Mouse (Mus musculus) kidney, postnatal 0 days (tissue): ENCODE measurements at regions not wholly inside any gene's neighbourhood (a gene's known extent, or its start where the extent isn't known, plus 50 kb on each side); places are given as distances from the start of the nearest gene placed in this dataset. TPM values are rescaled to one million over a fixed set of nuclear protein-coding genes. Genes with fewer than 3 reads are reported as not detected.

ENCODE experiments used
- ATAC-seq: fragments of 200-750 bp; cut with Nextera tagmentation; replicated peaks from 2 replicates; pipeline ENCODE4 v1.8.0; 2017; ENCODE audit warnings: low read depth, moderate number of reproducible peaks, moderate TSS enrichment, moderate library complexity; ENCODE audit not compliant: low FRiP score
- DNase-seq: peaks from one replicate; pipeline ENCODE4 v3.0.0-alpha.2; 2016; ENCODE audit warnings: low spot score
- H3K27ac ChIP-seq: fragments of 300-500 bp; sonication (generic); 2 replicates; pipeline ENCODE4 v1.5.1; 2014; ENCODE audit warnings: mild to moderate bottlenecking
- H3K27me3 ChIP-seq: fragments of 300-500 bp; sonication (generic); 2 replicates; pipeline ENCODE4 v1.6.1; 2014; ENCODE audit warnings: low read length, mixed read lengths; ENCODE audit not compliant: insufficient read depth
- H3K36me3 ChIP-seq: fragments of 300-500 bp; sonication (generic); 2 replicates; pipeline ENCODE4 v1.6.1; 2014; ENCODE audit warnings: low read length, mixed read lengths; ENCODE audit not compliant: insufficient read depth
- H3K4me1 ChIP-seq: fragments of 300-500 bp; sonication (generic); replicated peaks from 2 replicates; pipeline ENCODE4 v1.6.1; 2014; ENCODE audit warnings: antibody characterized with exemption, low read length, mixed read lengths; ENCODE audit not compliant: insufficient read depth
- H3K4me2 ChIP-seq: fragments of 300-500 bp; sonication (generic); 2 replicates; pipeline ENCODE4 v1.6.1; 2014; ENCODE audit warnings: mild to moderate bottlenecking, low read length, moderate library complexity, mixed read lengths
- H3K4me3 ChIP-seq: fragments of 300-500 bp; sonication (generic); replicated peaks from 2 replicates; pipeline ENCODE4 v1.5.1; 2014; ENCODE audit warnings: low read depth, low read length
- H3K9ac ChIP-seq: fragments of 300-500 bp; sonication (generic); 2 replicates; pipeline ENCODE4 v1.6.1; 2014; ENCODE audit warnings: low read depth, low read length
- H3K9me3 ChIP-seq: fragments of 300-500 bp; sonication (generic); replicated peaks from 2 replicates; pipeline ENCODE4 v1.6.1; 2016; ENCODE audit warnings: low read length, inconsistent platforms, mixed read lengths
- CTCF ChIP-seq: IDR thresholded peaks from 2 replicates; pipeline ENCODE4 v1.5.1; 2016; ENCODE audit warnings: antibody characterized with exemption, low read depth, mild to moderate bottlenecking, moderate library complexity
- WGBS: fragments of 180-500 bp; shearing (Covaris S2); extraction: QIAGEN DNeasy Blood & Tissue Kit; methylation state at CpG from one replicate; pipeline ENCODE4 v1.1.7; 2014; 5-methylcytosine and 5-hydroxymethylcytosine counted together
- microRNA-seq: library from miRNA; unstranded; fragments of <30 nt; microRNA quantifications from one replicate; pipeline ENCODE4, GENCODE M21; 2016

DNA sequence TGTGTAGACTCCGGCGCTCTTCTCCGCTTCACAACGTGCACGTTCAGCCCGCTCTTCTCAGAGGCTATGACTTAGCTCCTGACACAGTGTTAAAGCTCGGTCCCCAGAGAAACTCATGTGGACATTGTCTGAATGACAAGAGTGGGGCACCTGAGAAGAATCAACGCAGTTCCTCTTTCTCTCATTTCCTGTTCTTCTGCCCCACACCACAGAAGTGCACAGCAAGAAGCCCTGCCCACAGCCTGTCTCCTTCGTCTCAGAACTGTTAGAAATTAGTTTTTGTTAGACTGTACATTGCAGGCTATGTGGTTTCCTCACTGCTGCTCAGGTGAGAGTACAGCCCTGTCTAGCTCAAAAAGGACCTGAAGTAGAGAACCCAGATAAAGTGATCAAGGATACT is 94.1 kb upstream of the Nsun2 start:
- 82% methylated on average over 9 of the region's 9 CpGs for WGBS

DNA sequence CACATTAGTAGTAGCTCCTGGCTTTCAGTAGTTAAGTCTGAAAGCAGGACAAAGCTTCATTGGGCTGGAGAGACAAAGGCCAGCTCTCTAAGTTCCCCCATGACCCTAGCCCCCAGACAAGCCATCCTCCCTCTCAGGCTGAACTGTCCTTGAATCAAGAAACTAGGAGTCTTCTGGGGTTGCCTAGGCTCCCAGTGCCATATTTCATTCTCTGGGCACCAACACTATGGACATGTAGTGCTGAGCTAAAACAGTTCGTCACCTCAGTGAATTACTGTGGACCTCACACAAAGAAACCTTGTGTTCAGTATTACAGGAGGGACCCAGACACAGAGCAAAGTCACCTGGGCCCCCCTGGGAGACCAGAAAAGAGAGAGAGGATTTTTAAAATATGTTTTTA is 91.7 kb upstream of the Nsun2 start:
- H3K27me3 ChIP-seq, result no peaks in the 10 kb centered on the region
- 56% methylated on average over 1 of the region's 1 CpGs for WGBS
- H3K36me3 ChIP-seq, result no peaks in the 10 kb centered on the region
- H3K9ac ChIP-seq, result no peak overlapping the region
- H3K27ac ChIP-seq, result no peak overlapping the region
- ATAC-seq, result no peak
- no peaks in the 10 kb centered on the region for H3K4me1 ChIP-seq
- no peaks in the 10 kb centered on the region for H3K9me3 ChIP-seq
- no peak for TF ChIP-seq CTCF
- DNase-seq, result no peak
- no peak overlapping the region for H3K4me3 ChIP-seq
- H3K4me2 ChIP-seq, result no peak overlapping the region

More for the DNA sequence above, 94.1 kb upstream of the Nsun2 start:
- Histone ChIP-seq H3K4me3 (no peak overlapping the region), H3K36me3 (no peaks in the 10 kb centered on the region), H3K4me2 (no peak overlapping the region), H3K27ac (no peak overlapping the region), H3K4me1 (no peaks in the 10 kb centered on the region), H3K9ac (no peak overlapping the region), H3K27me3 (no peaks in the 10 kb centered on the region), H3K9me3 (no peaks in the 10 kb centered on the region)
- TF ChIP-seq CTCF, result no peak
- DNase-seq (no peak), ATAC-seq (no peak)

DNA sequence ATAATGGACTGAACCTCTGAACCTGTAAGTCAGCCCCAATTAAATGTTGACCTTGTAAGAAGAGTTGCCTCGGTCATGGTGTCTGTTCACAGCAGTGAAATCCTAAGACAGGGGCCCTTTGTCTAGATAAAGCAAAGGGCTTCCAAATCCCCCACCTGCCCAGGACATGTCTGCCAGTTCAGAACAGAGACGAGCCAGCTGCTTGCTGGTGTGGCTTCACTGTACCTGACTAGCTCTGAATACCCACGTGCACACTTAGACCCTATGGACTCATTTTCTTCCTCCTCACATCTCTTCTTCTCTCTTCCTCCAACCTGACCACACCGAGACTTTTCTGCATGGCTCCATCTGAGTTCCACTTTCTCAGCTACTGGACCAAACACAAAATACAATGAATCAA is 87.9 kb upstream of the Nsun2 start:
- no peaks in the 10 kb centered on the region for H3K36me3 ChIP-seq
- H3K4me2 ChIP-seq, result no peak overlapping the region
- H3K27ac ChIP-seq, result no peak overlapping the region
- H3K4me1 ChIP-seq, result no peaks in the 10 kb centered on the region
- no peak for TF ChIP-seq CTCF
- no peaks in the 10 kb centered on the region for H3K9me3 ChIP-seq
- no peaks in the 10 kb centered on the region for H3K27me3 ChIP-seq
- no peak overlapping the region for H3K4me3 ChIP-seq
- no peak for DNase-seq
- WGBS, result 74% methylated on average over 4 of the region's 4 CpGs
- ATAC-seq, result no peak
- no peak overlapping the region for H3K9ac ChIP-seq

Small RNAs in the stretch of these regions (microRNA-seq; reads per million reads assigned to microRNA genes)
- gene Gm44375, result not detected
